Mouse (Mus musculus): ENCODE results near the gene Tmem102. TPM values are rescaled to one million over a fixed set of nuclear protein-coding genes. Genes with fewer than 3 reads are reported as not detected.
A peak's percentile ranks its signal among the peaks of the same experiment; 100 is the strongest.

The Tmem102 gene
- polyA plus RNA-seq, 1 experiment, result 11.6 TPM

DNA sequence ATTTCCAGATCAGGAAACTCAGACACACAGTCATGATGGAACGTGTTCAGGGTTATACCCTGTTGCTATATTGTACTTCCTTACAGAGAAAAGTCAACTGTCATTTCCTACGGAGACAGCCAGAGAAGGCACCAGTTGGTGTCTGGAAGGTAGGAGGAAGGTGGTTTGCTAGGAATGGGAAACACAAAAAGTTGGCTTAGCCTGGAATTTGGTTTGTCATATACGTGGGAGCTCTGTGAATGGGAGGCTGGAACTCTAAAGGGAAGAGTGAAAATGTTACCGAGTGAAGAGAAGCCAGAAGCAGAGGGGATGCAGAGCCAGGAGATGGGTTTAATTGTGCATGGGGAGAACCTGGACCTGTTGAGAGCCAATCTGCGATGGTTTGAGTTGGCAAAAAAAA is 14.0 kb downstream of the Tmem102 start:
- Histone ChIP-seq H3K9ac (ENCODE audit: low read depth, poor library complexity, severe bottlenecking) (no peak overlapping the region), H3K4me1 (ENCODE audit: control insufficient read depth, insufficient read depth, low read length) (no peaks in the 10 kb centered on the region), H3K36me3 (ENCODE audit: control insufficient read depth, insufficient read depth, low read length, poor library complexity, severe bottlenecking) (no peaks in the 10 kb centered on the region), H3K4me3 (ENCODE audit: low read depth, low read length) (no peak overlapping the region), H3K27ac (ENCODE audit: insufficient read depth, low read length) (no peak overlapping the region), H3K9me3 (replicated peaks; ENCODE audit: control insufficient read depth, insufficient read depth, low read length, poor library complexity, severe bottlenecking) (no peaks in the 10 kb centered on the region), H3K27me3 (ENCODE audit: control insufficient read depth, insufficient read depth, low read length, poor library complexity, severe bottlenecking) (no peaks in the 10 kb centered on the region)
- no peak for TF ChIP-seq EP300 (IDR thresholded peaks at IDR 0.05; ENCODE audit: insufficient read depth, low read depth, low read length)
- TF ChIP-seq CTCF (IDR thresholded peaks at IDR 0.05; ENCODE audit: low read depth, low read length), result no peak
- no peak for TF ChIP-seq POLR2A (IDR thresholded peaks at IDR 0.05; ENCODE audit: insufficient read depth, low read length)

GRCm38 (mm10) chr11:69789431-69789830 is 16.0 kb downstream of the Tmem102 start:
- no peak overlapping the region for H3K27ac ChIP-seq (ENCODE audit: insufficient read depth, low read length)

DNA sequence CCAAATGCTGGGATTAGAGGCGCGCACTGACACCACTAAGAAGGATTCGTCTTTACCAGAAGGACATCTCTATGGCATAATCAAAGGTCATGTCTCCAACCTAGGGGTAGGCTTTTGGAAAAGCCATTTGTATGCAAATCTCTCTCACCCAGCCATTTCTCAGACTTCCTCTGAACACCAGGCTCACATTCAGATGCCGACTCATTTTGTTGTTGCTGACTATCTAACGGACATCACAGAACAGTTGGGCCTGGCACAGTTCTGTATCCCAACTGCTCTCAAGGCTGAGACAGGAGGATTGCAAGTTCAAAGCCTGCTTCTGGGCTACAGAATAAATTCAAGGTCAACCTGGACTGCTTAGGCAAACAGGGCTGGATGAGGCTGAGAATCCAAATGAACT is 18.1 kb downstream of the Tmem102 start:
- no peaks in the 10 kb centered on the region for H3K36me3 ChIP-seq (ENCODE audit: control insufficient read depth, insufficient read depth, low read length, poor library complexity, severe bottlenecking)
- H3K27me3 ChIP-seq (ENCODE audit: control insufficient read depth, insufficient read depth, low read length, poor library complexity, severe bottlenecking), result no peaks in the 10 kb centered on the region
- H3K4me1 ChIP-seq (ENCODE audit: control insufficient read depth, insufficient read depth, low read length), result no peaks in the 10 kb centered on the region
- no peak overlapping the region for H3K9ac ChIP-seq (ENCODE audit: low read depth, poor library complexity, severe bottlenecking)
- no peaks in the 10 kb centered on the region for H3K9me3 ChIP-seq (replicated peaks; ENCODE audit: control insufficient read depth, insufficient read depth, low read length, poor library complexity, severe bottlenecking)
- H3K4me3 ChIP-seq (ENCODE audit: low read depth, low read length), result no peak overlapping the region
- TF ChIP-seq POLR2A (IDR thresholded peaks at IDR 0.05; ENCODE audit: insufficient read depth, low read length), result no peak
- TF ChIP-seq EP300 (IDR thresholded peaks at IDR 0.05; ENCODE audit: insufficient read depth, low read depth, low read length), result no peak
- no peak for TF ChIP-seq CTCF (IDR thresholded peaks at IDR 0.05; ENCODE audit: low read depth, low read length)
- peak overlapping the region; percentile 71; the same call in 1 of the 2 replicates for H3K27ac ChIP-seq (ENCODE audit: insufficient read depth, low read length)

More at GRCm38 (mm10) chr11:69789431-69789830, 16.0 kb downstream of the Tmem102 start:
- Histone ChIP-seq H3K4me1 (ENCODE audit: control insufficient read depth, insufficient read depth, low read length) (no peaks in the 10 kb centered on the region), H3K27me3 (ENCODE audit: control insufficient read depth, insufficient read depth, low read length, poor library complexity, severe bottlenecking) (no peaks in the 10 kb centered on the region), H3K36me3 (ENCODE audit: control insufficient read depth, insufficient read depth, low read length, poor library complexity, severe bottlenecking) (no peaks in the 10 kb centered on the region), H3K9ac (ENCODE audit: low read depth, poor library complexity, severe bottlenecking) (no peak overlapping the region), H3K9me3 (replicated peaks; ENCODE audit: control insufficient read depth, insufficient read depth, low read length, poor library complexity, severe bottlenecking) (no peaks in the 10 kb centered on the region), H3K4me3 (ENCODE audit: low read depth, low read length) (no peak overlapping the region)
- TF ChIP-seq POLR2A (IDR thresholded peaks at IDR 0.05; ENCODE audit: insufficient read depth, low read length) (no peak), CTCF (IDR thresholded peaks at IDR 0.05; ENCODE audit: low read depth, low read length) (no peak), EP300 (IDR thresholded peaks at IDR 0.05; ENCODE audit: insufficient read depth, low read depth, low read length) (no peak)

GRCm38 (mm10) chr11:69784793-69785272 is 20.6 kb downstream of the Tmem102 start:
- TF ChIP-seq CTCF (IDR thresholded peaks at IDR 0.05; ENCODE audit: low read depth, low read length), result no peak
- peak; percentile 85; the same call in 1 of the 2 replicates for TF ChIP-seq EP300 (IDR thresholded peaks at IDR 0.05; ENCODE audit: insufficient read depth, low read depth, low read length)
- TF ChIP-seq POLR2A (IDR thresholded peaks at IDR 0.05; ENCODE audit: insufficient read depth, low read length), result peak; percentile 51
- Histone ChIP-seq H3K4me1 (ENCODE audit: control insufficient read depth, insufficient read depth, low read length) (no peaks in the 10 kb centered on the region), H3K9ac (ENCODE audit: low read depth, poor library complexity, severe bottlenecking) (peak overlapping the region; percentile 54), H3K4me3 (ENCODE audit: low read depth, low read length) (peak overlapping the region; percentile 57), H3K27me3 (ENCODE audit: control insufficient read depth, insufficient read depth, low read length, poor library complexity, severe bottlenecking) (no peaks in the 10 kb centered on the region), H3K9me3 (replicated peaks; ENCODE audit: control insufficient read depth, insufficient read depth, low read length, poor library complexity, severe bottlenecking) (no peaks in the 10 kb centered on the region), H3K36me3 (ENCODE audit: control insufficient read depth, insufficient read depth, low read length, poor library complexity, severe bottlenecking) (no peaks in the 10 kb centered on the region), H3K27ac (ENCODE audit: insufficient read depth, low read length) (peak overlapping the region; percentile 62)

GRCm38 (mm10) chr11:69781828-69782227 is 23.6 kb downstream of the Tmem102 start:
- Histone ChIP-seq H3K9me3 (replicated peaks; ENCODE audit: control insufficient read depth, insufficient read depth, low read length, poor library complexity, severe bottlenecking) (no peaks in the 10 kb centered on the region), H3K27ac (ENCODE audit: insufficient read depth, low read length) (0 out of 2 replicates have a peak overlapping the region, but pooled peaks have one; percentile 14), H3K36me3 (ENCODE audit: control insufficient read depth, insufficient read depth, low read length, poor library complexity, severe bottlenecking) (no peaks in the 10 kb centered on the region), H3K4me1 (ENCODE audit: control insufficient read depth, insufficient read depth, low read length) (no peaks in the 10 kb centered on the region), H3K9ac (ENCODE audit: low read depth, poor library complexity, severe bottlenecking) (no peak overlapping the region), H3K27me3 (ENCODE audit: control insufficient read depth, insufficient read depth, low read length, poor library complexity, severe bottlenecking) (no peaks in the 10 kb centered on the region), H3K4me3 (ENCODE audit: low read depth, low read length) (no peak overlapping the region)
- TF ChIP-seq CTCF (IDR thresholded peaks at IDR 0.05; ENCODE audit: low read depth, low read length), result no peak
- no peak for TF ChIP-seq EP300 (IDR thresholded peaks at IDR 0.05; ENCODE audit: insufficient read depth, low read depth, low read length)
- no peak for TF ChIP-seq POLR2A (IDR thresholded peaks at IDR 0.05; ENCODE audit: insufficient read depth, low read length)

GRCm38 (mm10) chr11:69778985-69779384 is 26.4 kb downstream of the Tmem102 start:
- no peaks in the 10 kb centered on the region for H3K9me3 ChIP-seq (replicated peaks; ENCODE audit: control insufficient read depth, insufficient read depth, low read length, poor library complexity, severe bottlenecking)
- H3K4me1 ChIP-seq (ENCODE audit: control insufficient read depth, insufficient read depth, low read length), result peaks cover 6% of the 10 kb centered on the region
- no peak for TF ChIP-seq POLR2A (IDR thresholded peaks at IDR 0.05; ENCODE audit: insufficient read depth, low read length)
- TF ChIP-seq CTCF (IDR thresholded peaks at IDR 0.05; ENCODE audit: low read depth, low read length), result no peak
- no peak for TF ChIP-seq EP300 (IDR thresholded peaks at IDR 0.05; ENCODE audit: insufficient read depth, low read depth, low read length)
- H3K36me3 ChIP-seq (ENCODE audit: control insufficient read depth, insufficient read depth, low read length, poor library complexity, severe bottlenecking), result no peaks in the 10 kb centered on the region
- no peak overlapping the region for H3K9ac ChIP-seq (ENCODE audit: low read depth, poor library complexity, severe bottlenecking)
- no peak overlapping the region for H3K4me3 ChIP-seq (ENCODE audit: low read depth, low read length)
- H3K27me3 ChIP-seq (ENCODE audit: control insufficient read depth, insufficient read depth, low read length, poor library complexity, severe bottlenecking), result no peaks in the 10 kb centered on the region
- H3K27ac ChIP-seq (ENCODE audit: insufficient read depth, low read length), result no peak overlapping the region
